Mouse (Mus musculus) liver, embryonic 14.5 days (tissue): ENCODE measurements at regions not wholly inside any gene's neighbourhood (a gene's known extent, or its start where the extent isn't known, plus 50 kb on each side); places are given as distances from the start of the nearest gene placed in this dataset.

Experiments
- ATAC-seq: fragments of 200-750 bp; cut with Nextera tagmentation; 2 replicates; pipeline ENCODE4 v1.8.0; 2017; ENCODE audit warnings: moderate number of reproducible peaks, mild to moderate bottlenecking, moderate library complexity; ENCODE audit not compliant: insufficient read depth
- DNase-seq, 3 experiments: peaks; one replicate each; pipeline ENCODE4 v3.0.0-alpha.2; 2012 to 2013; ENCODE audit warnings: low read depth in 3 of 3, low spot score in 3 of 3
- H3K27ac ChIP-seq: fragments of 300-500 bp; sonication (generic); 2 replicates; pipeline ENCODE4 v1.5.1; 2014; ENCODE audit warnings: moderate library complexity, mild to moderate bottlenecking, control low read depth, inconsistent platforms
- H3K27me3 ChIP-seq: fragments of 300-500 bp; sonication (generic); 2 replicates; pipeline ENCODE4 v1.6.1; 2014; ENCODE audit warnings: mild to moderate bottlenecking, low read length, moderate library complexity; ENCODE audit not compliant: control insufficient read depth, insufficient read depth
- H3K36me3 ChIP-seq: fragments of 300-500 bp; sonication (generic); replicated peaks from 2 replicates; pipeline ENCODE4 v1.6.1; 2014; ENCODE audit warnings: low read depth; ENCODE audit not compliant: control insufficient read depth, insufficient read depth
- H3K4me1 ChIP-seq, 2 experiments: fragments of 200-500 bp in 1 of 2; fragments of 300-500 bp in 1 of 2; sonication (generic) in 1 of 2; replicated peaks; 2 replicates each; pipeline ENCODE4 v1.6.1; 2012 to 2014; ENCODE audit warnings: antibody characterized with exemption in 1 of 2, inconsistent platforms in 1 of 2, low read length in 1 of 2; ENCODE audit not compliant: control insufficient read depth in 2 of 2, insufficient read depth in 2 of 2
- H3K4me2 ChIP-seq: fragments of 300-500 bp; sonication (generic); 2 replicates; pipeline ENCODE4 v1.6.1; 2014; ENCODE audit warnings: low read depth, mild to moderate bottlenecking, control low read depth, moderate library complexity
- H3K4me3 ChIP-seq, 2 experiments: fragments of 200-500 bp in 1 of 2; fragments of 300-500 bp in 1 of 2; sonication (generic) in 1 of 2; 2 replicates each; pipeline ENCODE4 v1.5.1; 2012 to 2014; ENCODE audit warnings: low read depth in 2 of 2, low read length in 2 of 2, mild to moderate bottlenecking in 2 of 2, control low read depth in 1 of 2, inconsistent platforms in 1 of 2, moderate library complexity in 1 of 2; ENCODE audit not compliant: insufficient read depth in 1 of 2
- H3K9ac ChIP-seq: fragments of 300-500 bp; sonication (generic); replicated peaks from 2 replicates; pipeline ENCODE4 v1.6.1; 2014; ENCODE audit warnings: mild to moderate bottlenecking, control low read depth, moderate library complexity
- H3K9me3 ChIP-seq: fragments of 300-500 bp; sonication (generic); 2 replicates; pipeline ENCODE4 v1.6.1; 2016; ENCODE audit warnings: low read length, mixed read lengths; ENCODE audit not compliant: control insufficient read depth
- CTCF ChIP-seq: IDR thresholded peaks from 2 replicates; pipeline ENCODE4 v1.5.1; 2016; ENCODE audit warnings: antibody characterized with exemption, low read depth, control low read depth
- EP300 ChIP-seq: IDR thresholded peaks from 2 replicates; pipeline ENCODE4 v1.6.1; 2016; ENCODE audit warnings: antibody characterized with exemption, low read depth
- WGBS: fragments of 180-500 bp; shearing (Covaris S2); extraction: QIAGEN DNeasy Blood & Tissue Kit; methylation state at CpG from one replicate; pipeline ENCODE4 v1.1.7; 2014; ENCODE audit not compliant: insufficient replicate concordance; 5-methylcytosine and 5-hydroxymethylcytosine counted together

- Histone ChIP-seq H3K4me3 (no peak overlapping the region), H3K9ac (no peak overlapping the region), H3K4me2 (no peak overlapping the region), H3K36me3 (no peaks in the 10 kb centered on the region), H3K27ac (no peak overlapping the region), H3K9me3 (no peaks in the 10 kb centered on the region), H3K4me1 (no peaks in the 10 kb centered on the region), H3K27me3 (no peaks in the 10 kb centered on the region)
- ATAC-seq: no peak
- 41% methylated on average over 3 of the region's 3 CpGs for WGBS
- TF ChIP-seq CTCF: 0 out of 2 replicates have a peak, but pooled peaks have one; percentile 14
- no peak for TF ChIP-seq EP300
- no peak for DNase-seq
Measured at GRCm38 (mm10) chr6:144841510-144841909, 59.7 kb upstream of the Sox5 start.

GRCm38 (mm10) chr6:144839383-144839782 is 57.6 kb upstream of the Sox5 start:
- no peaks in the 10 kb centered on the region for H3K36me3 ChIP-seq
- H3K4me2 ChIP-seq: no peak overlapping the region
- H3K4me3 ChIP-seq: no peak overlapping the region
- DNase-seq: no peak
- WGBS: 67% methylated on average over 1 of the region's 1 CpGs
- H3K27me3 ChIP-seq: no peaks in the 10 kb centered on the region
- ATAC-seq: no peak
- H3K4me1 ChIP-seq: no peaks in the 10 kb centered on the region
- H3K9ac ChIP-seq: no peak overlapping the region
- no peaks in the 10 kb centered on the region for H3K9me3 ChIP-seq
- TF ChIP-seq EP300 (no peak), CTCF (no peak)
- H3K27ac ChIP-seq: no peak overlapping the region

GRCm38 (mm10) chr6:144834323-144835183 is 52.8 kb upstream of the Sox5 start:
- Histone ChIP-seq H3K4me2 (no peak overlapping the region), H3K27ac (no peak overlapping the region), H3K9me3 (no peaks in the 10 kb centered on the region), H3K36me3 (no peaks in the 10 kb centered on the region), H3K9ac (no peak overlapping the region), H3K4me1 (no peaks in the 10 kb centered on the region), H3K27me3 (no peaks in the 10 kb centered on the region), H3K4me3 (no peak overlapping the region)
- no peak for DNase-seq
- TF ChIP-seq CTCF (no peak), EP300 (no peak)
- 69% methylated on average over 19 of the region's 19 CpGs for WGBS
- no peak for ATAC-seq
